Mouse (Mus musculus) cerebral cortex, adult 2 months (tissue): ENCODE results near the gene Gm28635.

Experiments used
- WGBS: fragments of 180-500 bp; shearing (Covaris S2); methylation state at CpG from one replicate; pipeline ENCODE4 v1.1.7; 2018; 5-methylcytosine and 5-hydroxymethylcytosine counted together

The Gm28635 gene

DNA sequence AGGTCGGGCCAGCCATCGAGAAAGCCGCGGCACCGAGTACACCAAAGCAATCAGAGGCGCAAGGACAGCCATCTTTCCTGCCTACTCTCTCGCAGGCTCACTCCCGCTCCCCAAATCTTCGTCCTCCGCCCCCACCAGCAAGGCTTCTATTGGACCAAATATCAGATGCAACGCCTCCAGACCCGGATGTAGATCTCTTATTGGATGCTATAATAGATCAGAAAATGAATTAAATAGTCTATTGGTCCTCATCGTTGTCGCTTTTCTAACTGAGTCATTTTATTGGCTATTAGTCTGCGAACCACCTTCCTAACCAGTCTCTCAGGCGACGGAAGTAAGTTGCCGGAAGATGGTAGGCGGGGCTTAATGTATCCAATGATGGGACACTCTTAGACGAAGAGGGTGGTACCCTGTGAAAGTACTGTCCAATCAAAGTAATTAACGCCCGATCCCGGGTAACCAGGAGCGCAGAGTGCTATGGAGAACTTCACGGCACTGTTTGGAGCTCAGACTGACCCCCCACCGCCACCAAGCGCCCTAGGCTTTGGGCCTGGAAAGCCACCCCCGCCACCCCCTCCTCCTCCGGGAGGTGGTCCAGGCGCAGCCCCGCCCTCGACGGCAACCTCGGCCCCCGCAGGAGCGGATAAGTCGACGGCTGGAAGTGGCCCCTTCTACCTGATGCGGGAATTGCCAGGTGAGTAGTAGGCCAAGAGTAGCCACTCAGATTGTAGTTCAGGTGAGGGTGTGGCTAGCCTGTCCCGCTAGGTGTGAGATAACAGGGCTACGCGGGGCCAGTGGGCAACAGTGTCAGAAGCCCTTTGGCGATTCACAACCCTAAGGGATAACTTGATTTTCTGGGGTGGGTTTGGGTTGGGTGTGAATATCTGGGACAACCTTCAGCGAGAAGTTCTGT is at the start of gene Gm28635, which contains the start of gene Med19:
Gene Gm28635 (minus strand): TSS at position 74 of the 913 bp plus-strand sequence.
Gene Med19 (plus strand): TSS at position 435 of the 913 bp plus-strand sequence.
- WGBS, result under 1% methylated on average over 44 of the region's 44 CpGs

- WGBS, result under 1% methylated on average over 39 of the region's 39 CpGs
Observed at GRCm38 (mm10) chr2:84727172-84727858, 49.5 kb upstream of the Gm28635 start, which contains the start of gene Clp1. Gene Clp1, minus strand, starts transcription at chr2:84727350.

- WGBS, result 3% methylated on average over 9 of the region's 9 CpGs
Observed at GRCm38 (mm10) chr2:84726716-84727115, 48.9 kb upstream of the Gm28635 start.

DNA sequence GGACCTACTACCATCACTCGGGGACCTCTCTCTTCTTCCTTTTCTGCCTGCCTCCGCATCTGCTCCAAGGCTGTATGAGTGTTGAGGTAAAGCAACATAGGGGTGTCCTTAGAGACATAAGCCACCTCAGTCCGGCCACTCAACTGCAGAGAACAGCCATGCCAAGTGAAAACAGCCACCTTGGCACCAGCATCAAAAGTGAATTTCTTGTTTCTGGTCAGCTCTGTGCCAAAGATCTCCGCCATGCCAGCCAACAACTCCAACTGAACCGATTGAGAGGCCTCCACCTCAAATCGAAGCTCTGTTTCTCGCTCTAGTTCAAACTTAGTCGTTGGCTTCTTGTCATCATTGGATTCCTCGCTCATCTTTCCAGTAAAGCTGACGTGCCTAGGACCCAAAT is 47.9 kb upstream of the Gm28635 start:
- 83% methylated on average over 10 of the region's 10 CpGs for WGBS

DNA sequence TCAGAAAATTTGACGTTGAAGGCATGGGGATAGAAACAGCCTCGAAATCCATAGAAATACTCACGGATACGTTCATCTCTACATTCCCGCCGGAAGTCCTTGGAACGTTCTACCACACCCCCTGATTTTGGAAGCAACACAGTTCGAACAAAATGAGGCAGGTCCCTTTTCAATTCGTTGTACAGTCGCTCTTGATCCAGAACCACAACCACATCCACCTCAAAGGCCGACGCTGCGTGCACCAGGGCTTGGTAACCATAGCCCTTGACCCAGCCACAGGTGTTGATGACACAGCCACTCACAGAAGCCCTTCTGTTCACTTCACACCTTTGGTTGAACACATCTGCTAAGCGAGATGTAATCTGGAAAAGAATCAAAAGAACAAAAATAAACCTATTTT is 46.0 kb upstream of the Gm28635 start:
- WGBS, result 88% methylated on average over 14 of the region's 14 CpGs

DNA sequence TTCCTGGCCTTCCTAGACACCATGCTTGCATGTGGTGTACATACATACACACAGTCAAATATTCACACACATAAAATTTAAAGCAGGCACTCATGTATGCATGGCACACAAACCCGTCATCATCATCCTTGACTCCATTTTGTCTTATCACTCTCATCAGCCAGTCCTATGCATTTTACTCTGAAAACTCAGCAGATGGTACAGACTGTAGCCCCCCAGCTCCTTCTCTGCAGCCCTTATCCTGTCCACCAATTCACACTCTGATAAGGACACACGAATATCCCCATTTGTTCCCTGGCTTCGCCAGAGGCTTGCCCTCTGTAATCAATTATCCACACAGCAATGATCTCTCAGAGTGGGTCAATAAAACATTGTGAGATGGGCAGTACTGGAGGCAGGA is 43.3 kb upstream of the Gm28635 start:
- 81% methylated on average over 3 of the region's 3 CpGs for whole genome bisulfite sequencing

DNA sequence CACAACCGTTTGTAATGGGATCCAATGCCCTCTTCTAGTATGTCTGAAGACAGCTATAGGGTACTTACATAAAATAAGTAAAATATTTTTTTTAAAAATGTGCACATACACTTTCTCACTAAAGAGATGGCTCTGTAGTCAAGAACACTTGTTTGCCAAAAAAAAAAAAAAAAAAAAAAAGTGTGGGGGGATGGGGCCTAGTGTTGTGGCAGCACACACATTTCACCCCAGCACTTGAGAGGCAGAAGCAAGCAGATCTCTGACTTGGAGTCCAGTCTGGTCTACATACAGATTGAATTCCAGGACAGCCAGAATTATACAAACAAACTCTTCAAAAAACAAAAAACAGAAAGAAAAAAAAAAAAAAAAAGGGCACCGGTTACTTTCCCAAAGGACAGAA is 42.9 kb upstream of the Gm28635 start:
- WGBS, result 86% methylated on average over 2 of the region's 2 CpGs

DNA sequence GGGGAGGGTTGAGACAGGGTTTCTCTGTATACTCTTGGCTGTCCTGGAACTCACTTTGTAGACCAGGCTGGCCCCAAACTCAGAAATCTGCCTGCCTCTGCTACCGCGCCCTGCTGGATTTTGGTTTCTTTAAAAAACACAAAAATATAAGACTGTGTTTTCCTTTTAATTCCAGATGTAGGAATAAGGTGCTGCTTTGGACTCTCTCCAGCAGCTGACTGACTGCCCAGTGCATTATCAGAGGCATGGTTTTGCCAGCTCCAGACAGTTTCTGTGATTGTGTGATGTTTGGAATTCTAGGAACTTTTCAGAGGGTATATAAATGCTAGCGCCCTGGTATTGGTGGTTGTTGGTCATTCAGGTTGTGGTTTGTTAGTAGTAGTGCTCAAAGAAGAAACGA is 39.5 kb upstream of the Gm28635 start:
- 96% methylated on average over 4 of the region's 4 CpGs for WGBS

DNA sequence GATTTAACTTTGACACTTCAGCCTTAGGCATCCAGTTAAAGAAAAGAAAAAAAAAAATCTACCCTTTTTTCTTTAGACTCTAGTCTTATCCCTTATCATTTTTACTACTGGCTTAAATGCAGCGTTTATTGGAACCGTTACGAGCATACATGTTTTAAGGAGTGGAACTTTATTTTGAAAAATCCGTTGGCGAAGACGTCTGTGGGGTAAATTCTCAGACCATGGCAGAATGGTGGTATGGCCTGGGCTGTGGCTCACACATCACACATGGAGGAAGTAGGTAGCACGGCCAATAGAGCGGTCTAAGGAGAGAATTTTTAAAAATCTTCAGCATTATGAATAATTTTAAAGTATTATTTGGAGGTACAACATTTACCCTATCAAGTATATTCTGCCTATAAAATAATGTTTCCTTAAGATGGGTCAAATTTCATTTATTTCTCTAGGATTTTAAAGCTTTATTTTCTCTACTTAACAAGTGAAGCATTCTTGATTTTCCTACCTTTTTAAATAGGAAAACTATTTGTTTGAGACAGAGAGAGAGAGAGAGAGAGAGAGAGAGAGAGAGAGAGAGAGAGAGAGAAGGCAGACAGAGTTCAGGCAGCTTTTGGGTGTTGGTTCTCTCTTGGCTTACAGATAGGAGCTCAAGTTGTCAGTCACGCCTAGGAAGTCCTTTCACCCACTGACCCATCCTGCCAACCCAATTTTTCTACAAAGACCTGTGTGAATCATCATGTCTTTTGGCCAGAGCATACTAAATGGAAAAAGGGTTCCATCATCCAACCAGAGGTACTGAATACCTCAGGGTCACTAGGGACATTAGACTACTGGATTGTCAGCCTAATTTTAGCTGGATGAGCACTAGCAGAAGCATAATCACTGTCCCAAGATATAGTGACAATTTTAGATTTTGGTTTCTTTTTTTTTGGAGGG is 38.8 kb upstream of the Gm28635 start:
- 19% methylated on average over 9 of the region's 9 CpGs for WGBS

DNA sequence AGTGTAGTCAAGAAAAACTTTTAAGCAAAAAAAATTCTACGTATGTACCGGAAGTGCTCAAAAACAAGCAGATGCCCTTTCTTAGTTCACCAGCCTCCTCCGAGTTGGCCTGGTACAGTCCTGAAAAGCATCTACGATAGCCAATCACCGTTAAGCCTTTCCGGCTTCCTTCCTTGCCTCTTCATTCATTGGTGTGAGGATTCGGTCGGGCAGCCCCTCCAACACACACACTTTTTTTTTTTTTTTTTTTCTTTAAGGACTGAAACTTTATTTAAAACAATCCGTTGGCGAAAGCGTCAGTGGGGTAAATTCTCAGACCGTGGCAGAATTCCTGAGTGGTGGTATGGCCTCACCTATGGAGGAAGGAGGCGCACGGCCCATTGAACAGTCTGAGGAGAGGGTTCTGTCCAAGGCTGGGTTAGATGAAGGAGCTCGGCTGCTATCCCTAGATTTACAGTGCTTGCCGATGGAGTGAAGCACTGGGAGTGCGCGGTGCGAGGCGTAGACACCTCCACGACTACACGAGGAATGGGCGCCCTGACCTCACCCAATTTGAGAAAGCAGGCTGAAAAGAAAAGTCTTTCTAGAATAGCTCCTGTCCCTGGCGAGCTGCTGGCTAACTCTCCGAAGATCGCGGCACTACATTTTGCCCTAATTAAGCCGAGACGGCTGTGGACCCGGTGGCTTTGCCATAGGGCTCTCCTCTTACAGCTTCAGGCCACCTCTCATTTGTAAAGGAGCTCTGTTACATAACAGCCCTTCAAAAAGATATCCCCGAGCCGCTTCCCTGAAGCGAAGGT is 37.9 kb upstream of the Gm28635 start:
- WGBS, result under 1% methylated on average over 33 of the region's 33 CpGs

GRCm38 (mm10) chr2:84714811-84715561 is 37.1 kb upstream of the Gm28635 start, which contains the start of gene Zdhhc5:
Gene Zdhhc5, minus strand, starts transcription at chr2:84715180.
- WGBS, result 1% methylated on average over 107 of the region's 107 CpGs

GRCm38 (mm10) chr2:84714422-84714810 is 36.6 kb upstream of the Gm28635 start:
- under 1% methylated on average over 25 of the region's 26 CpGs for WGBS

DNA sequence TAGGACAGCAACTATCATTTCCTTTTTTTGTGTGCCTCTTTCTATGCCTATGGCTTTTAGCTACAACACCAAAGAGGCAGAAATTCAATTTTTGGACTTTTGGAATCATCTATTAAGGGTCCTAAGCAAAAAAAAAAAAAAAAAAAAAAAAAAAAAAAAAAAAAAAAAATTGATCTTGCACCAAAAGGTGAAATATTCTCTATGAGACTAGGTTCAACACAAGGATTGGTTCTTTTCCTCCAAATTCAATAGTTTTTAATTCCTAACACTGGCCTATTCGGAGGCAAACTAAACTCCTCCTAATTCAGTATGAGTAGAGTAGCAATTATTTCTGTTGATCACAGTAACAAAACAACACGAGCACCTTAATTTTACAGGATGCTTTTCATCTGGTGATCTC is 34.1 kb upstream of the Gm28635 start:
- WGBS, result 84% methylated on average over 2 of the region's 2 CpGs

- 53% methylated on average over 1 of the region's 1 CpGs for WGBS
Observed at GRCm38 (mm10) chr2:84707523-84707922, 29.7 kb upstream of the Gm28635 start.

DNA sequence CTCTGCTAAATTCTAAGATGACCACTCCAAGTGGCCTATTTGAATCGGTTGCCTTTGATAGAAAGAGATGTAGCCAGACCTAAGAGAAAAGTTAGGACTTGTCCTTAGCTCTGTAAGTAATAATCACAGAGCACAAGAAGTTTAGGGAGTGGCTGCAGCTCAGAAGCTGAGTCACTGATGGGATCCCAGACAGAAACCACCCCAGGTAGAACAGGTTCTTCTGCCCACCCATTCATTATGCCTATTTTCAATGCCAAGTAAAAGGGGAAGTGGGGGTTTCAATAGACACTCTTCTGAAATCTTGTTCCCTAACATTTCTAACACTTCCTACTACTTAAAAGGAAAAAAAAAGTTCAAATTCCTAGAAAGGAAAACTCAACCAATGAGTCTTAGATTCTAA is 27.5 kb upstream of the Gm28635 start:
- WGBS, result 79% methylated on average over 1 of the region's 1 CpGs

DNA sequence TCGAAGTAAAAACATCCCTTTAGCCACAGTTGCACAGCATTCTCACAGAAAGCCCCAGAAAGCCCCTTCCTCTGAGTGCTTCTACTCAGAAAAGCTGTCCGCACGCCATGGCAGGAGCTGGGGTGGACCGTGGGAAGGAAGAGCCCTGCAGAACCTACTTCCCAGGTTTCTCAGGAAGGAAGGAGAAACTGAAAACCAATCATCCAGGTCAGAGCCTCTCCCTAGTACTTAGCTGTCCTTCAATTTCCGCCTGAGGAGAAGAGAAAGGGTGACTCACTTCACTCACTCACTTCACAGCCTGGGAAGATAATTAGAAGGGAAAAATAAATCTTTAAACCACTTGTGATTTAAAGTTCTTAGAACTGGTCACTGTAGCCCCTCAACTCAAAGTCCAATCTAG is 26.5 kb upstream of the Gm28635 start:
- 77% methylated on average over 5 of the region's 5 CpGs for WGBS

GRCm38 (mm10) chr2:84703497-84703896 is 25.7 kb upstream of the Gm28635 start:
- WGBS, result 86% methylated on average over 1 of the region's 1 CpGs

DNA sequence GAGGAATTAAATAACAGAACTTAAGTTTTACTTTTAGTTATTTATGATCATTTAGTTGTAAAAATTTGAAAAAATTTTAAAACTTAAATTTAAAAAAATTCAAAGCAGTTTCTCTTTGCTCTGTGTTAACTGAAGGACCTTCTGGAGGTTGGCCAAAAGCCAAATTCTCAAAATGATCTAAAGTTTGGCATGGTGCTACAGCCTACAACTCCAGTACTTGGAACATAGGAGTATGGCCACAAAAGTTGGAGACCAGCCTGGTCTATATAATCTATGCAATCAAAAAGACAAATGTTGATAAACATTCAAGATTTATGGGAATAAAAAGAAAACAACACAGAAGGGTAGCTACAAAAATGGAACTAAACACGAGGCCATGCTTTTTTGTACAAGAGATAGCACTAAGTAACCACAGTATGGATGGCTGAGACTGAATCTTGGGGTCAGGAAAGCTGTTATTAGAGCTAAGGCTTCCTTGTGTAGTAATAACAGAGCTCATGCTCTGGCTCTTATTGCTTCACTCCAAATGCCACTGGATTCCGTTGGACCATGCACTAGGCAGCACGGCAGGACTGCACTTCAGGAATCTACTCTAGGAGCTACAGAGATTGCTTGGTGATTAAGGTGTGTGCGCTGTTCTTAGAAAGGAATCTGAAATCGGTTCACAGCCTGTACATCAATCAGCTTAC is 17.3 kb upstream of the Gm28635 start:
- WGBS, result 85% methylated on average over 5 of the region's 5 CpGs

GRCm38 (mm10) chr2:84690050-84690449 is 12.2 kb upstream of the Gm28635 start:
- 60% methylated on average over 12 of the region's 12 CpGs for WGBS
